Mouse (Mus musculus) lung, adult 2 months (tissue): ENCODE measurements at regions not wholly inside any gene's neighbourhood (a gene's known extent, or its start where the extent isn't known, plus 50 kb on each side); places are given as distances from the start of the nearest gene placed in this dataset.

ENCODE experiments used
- CTCF ChIP-seq: fragments of 200-500 bp; IDR thresholded peaks from 2 replicates; pipeline ENCODE4 v1.5.1; 2011; ENCODE audit warnings: mild to moderate bottlenecking, low read length, control low read depth; ENCODE audit not compliant: insufficient read depth
- POLR2A ChIP-seq: fragments of 200-500 bp; IDR thresholded peaks from 2 replicates; pipeline ENCODE4 v1.6.1; 2011; ENCODE audit warnings: low read depth, mild to moderate bottlenecking, control low read depth, low read length, borderline replicate concordance; ENCODE audit errors: extremely low read depth

GRCm38 (mm10) chr10:98323846-98324245 is 590.4 kb upstream of the Atp2b1 start:
- TF ChIP-seq CTCF (no peak), POLR2A (no peak)
